Mouse (Mus musculus) heart, embryonic 10.5 days (tissue): ENCODE results near the gene Nim1k. TPM values are rescaled to one million over a fixed set of nuclear protein-coding genes. Genes with fewer than 3 reads are reported as not detected.
"Not testable (repeated sequence)": the region's sequence is repeated elsewhere in the genome, so short reads cannot be mapped to it uniquely, and the experiment has no call there.

ENCODE experiments used
- DNase-seq: peaks from one replicate; pipeline ENCODE4 v3.0.0-alpha.2; 2017; ENCODE audit warnings: low spot score
- H3K27ac ChIP-seq: fragments of 300-500 bp; sonication (generic); 2 replicates; pipeline ENCODE4 v1.5.1; 2016; ENCODE audit warnings: mild to moderate bottlenecking
- H3K27me3 ChIP-seq: fragments of 300-500 bp; sonication (generic); 2 replicates; pipeline ENCODE4 v1.6.1; 2016; ENCODE audit warnings: mild to moderate bottlenecking; ENCODE audit not compliant: poor library complexity, insufficient read depth, severe bottlenecking
- H3K36me3 ChIP-seq: fragments of 300-500 bp; sonication (generic); 2 replicates; pipeline ENCODE4 v1.6.1; 2016; ENCODE audit warnings: mild to moderate bottlenecking, moderate library complexity
- H3K4me1 ChIP-seq: fragments of 300-500 bp; sonication (generic); 2 replicates; pipeline ENCODE4 v1.6.1; 2016; ENCODE audit warnings: mild to moderate bottlenecking
- H3K4me3 ChIP-seq: fragments of 300-500 bp; sonication (generic); 2 replicates; pipeline ENCODE4 v1.5.1; 2016; ENCODE audit warnings: mild to moderate bottlenecking, moderate library complexity
- H3K9me3 ChIP-seq: fragments of 300-500 bp; sonication (generic); 2 replicates; pipeline ENCODE4 v1.6.1; 2016; ENCODE audit warnings: mild to moderate bottlenecking, moderate library complexity
- WGBS: fragments of 180-500 bp; shearing (Covaris S2); methylation state at CpG from one replicate; pipeline ENCODE4 v1.1.7; 2016; 5-methylcytosine and 5-hydroxymethylcytosine counted together
- polyA plus RNA-seq: library from polyadenylated mRNA; unstranded; fragments of >200 nt; fragmentation: Nextera tagmentation; extraction: Ambion mirVana; gene quantifications from 2 replicates; pipeline ENCODE4 v1.2.1, GENCODE M21; 2016

Nim1k gene
- polyA plus RNA-seq, 1 experiment from 2014 or later, result 0.57 TPM

- 93% methylated on average over 3 of the region's 3 CpGs for WGBS
- H3K36me3 ChIP-seq, H3K27me3 ChIP-seq, H3K27ac ChIP-seq, H3K4me1 ChIP-seq, DNase-seq, H3K9me3 ChIP-seq: not testable (repeated sequence)
- H3K4me3 ChIP-seq, result peak overlapping the region; percentile 90
These were observed 63.7 kb downstream of the Nim1k start for GRCm38 (mm10) chr13:119691958-119692357.

GRCm38 (mm10) chr13:119690876-119691620, 64.6 kb downstream of the Nim1k start:
- Histone ChIP-seq H3K9me3 (no peaks in the 10 kb centered on the region), H3K4me3 (peak overlapping the region; percentile 90), H3K27ac (peak overlapping the region; percentile 98), H3K4me1 (peaks cover 10% of the 10 kb centered on the region; the same call in 1 of the 2 replicates), H3K36me3 (0 out of 2 replicates have a peak, but pooled peaks cover 3% of the 10 kb centered on the region), H3K27me3 (no peaks in the 10 kb centered on the region)
- 8% methylated on average over 7 of the region's 7 CpGs for WGBS
- no peak for DNase-seq

GRCm38 (mm10) chr13:119690039-119690728, 65.5 kb downstream of the Nim1k start, which contains the start of gene Hmgcs1:
Gene Hmgcs1 (plus strand): TSS chr13:119690379.
- Histone ChIP-seq H3K36me3 (0 out of 2 replicates have a peak, but pooled peaks cover 3% of the 10 kb centered on the region), H3K27me3 (no peaks in the 10 kb centered on the region), H3K27ac (peak within 1 kb of the TSS; percentile 98), H3K4me3 (peak within 1 kb of the TSS; percentile 90), H3K9me3 (no peaks in the 10 kb centered on the region), H3K4me1 (peaks cover 10% of the 10 kb centered on the region; the same call in 1 of the 2 replicates)
- under 1% methylated on average over 59 of the region's 59 CpGs for WGBS
- peak; percentile 100 for DNase-seq

DNA sequence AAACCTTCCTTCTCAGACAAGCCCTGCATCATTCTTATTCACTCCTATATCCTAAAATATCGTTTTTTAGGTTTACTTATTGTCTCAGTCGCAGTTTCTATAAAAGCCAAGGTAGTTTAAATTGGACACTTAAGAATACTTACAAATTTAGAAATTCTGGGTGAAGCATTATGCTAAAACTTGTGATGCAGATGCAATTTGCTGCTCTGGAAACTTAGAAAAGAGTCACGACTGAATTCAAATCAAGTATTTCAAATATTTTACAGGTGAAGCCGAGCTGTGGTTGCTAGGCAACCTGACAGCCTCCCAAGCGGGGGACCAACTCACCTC, 66.0 kb downstream of the Nim1k start:
- Histone ChIP-seq H3K9me3 (no peaks in the 10 kb centered on the region), H3K27me3 (no peaks in the 10 kb centered on the region), H3K36me3 (no peaks in the 10 kb centered on the region), H3K4me1 (peaks cover 10% of the 10 kb centered on the region; the same call in 1 of the 2 replicates), H3K27ac (peak overlapping the region; percentile 98; the same call in 1 of the 2 replicates), H3K4me3 (peak overlapping the region; percentile 90)
- no peak for DNase-seq
- 13% methylated on average over 5 of the region's 5 CpGs for WGBS

- WGBS, result 77% methylated on average over 11 of the region's 11 CpGs
- DNase-seq, result no peak
These were observed 71.1 kb downstream of the Nim1k start for GRCm38 (mm10) chr13:119684416-119685177.

GRCm38 (mm10) chr13:119681161-119681560, 74.5 kb downstream of the Nim1k start:
- Histone ChIP-seq H3K4me3 (no peak overlapping the region), H3K9me3 (no peaks in the 10 kb centered on the region), H3K36me3 (no peaks in the 10 kb centered on the region), H3K27ac (no peak overlapping the region), H3K4me1 (no peaks in the 10 kb centered on the region), H3K27me3 (no peaks in the 10 kb centered on the region)
- 61% methylated on average over 3 of the region's 3 CpGs for WGBS
- DNase-seq, result no peak

More at GRCm38 (mm10) chr13:119684416-119685177, 71.1 kb downstream of the Nim1k start:
- Histone ChIP-seq H3K27ac (no peak overlapping the region), H3K36me3 (no peaks in the 10 kb centered on the region), H3K27me3 (no peaks in the 10 kb centered on the region), H3K4me3 (no peak overlapping the region), H3K9me3 (no peaks in the 10 kb centered on the region), H3K4me1 (no peaks in the 10 kb centered on the region)

- Histone ChIP-seq H3K4me1 (no peaks in the 10 kb centered on the region), H3K4me3 (no peak overlapping the region), H3K9me3 (no peaks in the 10 kb centered on the region), H3K36me3 (no peaks in the 10 kb centered on the region), H3K27me3 (no peaks in the 10 kb centered on the region), H3K27ac (no peak overlapping the region)
- no peak for DNase-seq
- 84% methylated on average over 2 of the region's 2 CpGs for WGBS
These were observed 76.0 kb downstream of the Nim1k start for GRCm38 (mm10) chr13:119679721-119680120.

GRCm38 (mm10) chr13:119678794-119679193, 76.9 kb downstream of the Nim1k start:
- DNase-seq, result no peak
- H3K27ac ChIP-seq, result no peak overlapping the region
- H3K4me1 ChIP-seq, result no peaks in the 10 kb centered on the region
- no peaks in the 10 kb centered on the region for H3K27me3 ChIP-seq
- no peaks in the 10 kb centered on the region for H3K36me3 ChIP-seq
- H3K4me3 ChIP-seq, result no peak overlapping the region
- WGBS, result 82% methylated on average over 8 of the region's 8 CpGs
- no peaks in the 10 kb centered on the region for H3K9me3 ChIP-seq

- H3K27ac ChIP-seq, H3K27me3 ChIP-seq, H3K4me3 ChIP-seq, H3K4me1 ChIP-seq, H3K9me3 ChIP-seq, DNase-seq, H3K36me3 ChIP-seq: not testable (repeated sequence)
- WGBS, result 81% methylated on average over 6 of the region's 9 CpGs
These were observed 94.3 kb downstream of the Nim1k start for GRCm38 (mm10) chr13:119661420-119661819.

Other genes starting within 250 kb of the Nim1k start
- 0.04 TPM in 1 of 2 replicates, not detected in the other for gene Ccl28, start 132.1 kb downstream of the Nim1k start, polyA plus RNA-seq
- 141 and 143 TPM in 2 replicates for gene Hmgcs1, start 65.5 kb downstream of the Nim1k start, polyA plus RNA-seq
- gene Zfp131, start 35.0 kb upstream of the Nim1k start, polyA plus RNA-seq, result 23.5 and 29.8 TPM in 2 replicates
- not detected in 2 replicates for gene AF067063, start 74.3 kb upstream of the Nim1k start, polyA plus RNA-seq
- gene D13Ertd608e, start 80.1 kb upstream of the Nim1k start, polyA plus RNA-seq, result not detected in 2 replicates
- not detected in 2 replicates for gene Tcstv1, start 138.9 kb upstream of the Nim1k start, polyA plus RNA-seq
- gene Gm21761, start 173.4 kb upstream of the Nim1k start, polyA plus RNA-seq, result not detected in 2 replicates
- gene B020031M17Rik, start 194.9 kb upstream of the Nim1k start, polyA plus RNA-seq, result not detected in 2 replicates